Mouse (Mus musculus): ENCODE measurements around the gene Olfr1417.

GRCm38 (mm10) chr19:11846333-11846732 lies 7.3 kb upstream of the Olfr1417 start:
- no peak for TF ChIP-seq CTCF (IDR thresholded peaks at IDR 0.05; ENCODE audit: insufficient read depth, low read depth, low read length)
- no peak for TF ChIP-seq POLR2A (IDR thresholded peaks at IDR 0.05; ENCODE audit: insufficient read depth, low read depth, low read length)
